Mouse (Mus musculus): ENCODE measurements at regions not wholly inside any gene's neighbourhood (a gene's known extent, or its start where the extent isn't known, plus 50 kb on each side); places are given as distances from the start of the nearest gene placed in this dataset.

- no peak for TF ChIP-seq CTCF (IDR thresholded peaks at IDR 0.05; ENCODE audit: low read depth)
- TF ChIP-seq EP300 (optimal IDR thresholded peaks at IDR 0.05), result no peak
- H3K4me2 ChIP-seq (replicated peaks; ENCODE audit: low read depth), result no peak overlapping the region
- H3K9ac ChIP-seq (ENCODE audit: low read length), result no peak overlapping the region
Observed at GRCm38 (mm10) chr4:94292150-94292549, 264.2 kb upstream of the Gm10306 start.

GRCm38 (mm10) chr4:94317298-94317697 is 239.0 kb upstream of the Gm10306 start:
- Histone ChIP-seq H3K9me3 (ENCODE audit: control insufficient read depth, low read length) (no peaks in the 10 kb centered on the region), H3K27ac (replicated peaks) (no peak overlapping the region), H3K36me3 (ENCODE audit: control insufficient read depth, insufficient read depth, low read length) (no peaks in the 10 kb centered on the region), H3K4me3 (ENCODE audit: low read depth, low read length) (no peak overlapping the region), H3K27me3 (ENCODE audit: control insufficient read depth, insufficient read depth, low read length) (no peaks in the 10 kb centered on the region), H3K4me1 (replicated peaks; ENCODE audit: control insufficient read depth, insufficient read depth) (no peaks in the 10 kb centered on the region), H3K9ac (ENCODE audit: low read length) (no peak overlapping the region), H3K4me2 (replicated peaks; ENCODE audit: low read depth) (no peak overlapping the region)
- TF ChIP-seq CTCF (IDR thresholded peaks at IDR 0.05; ENCODE audit: low read depth) (no peak), EP300 (optimal IDR thresholded peaks at IDR 0.05) (no peak)
- ATAC-seq (ENCODE audit: low FRiP score, low TSS enrichment), result no peak
- DNase-seq (ENCODE audit: low spot score), result no peak

More at GRCm38 (mm10) chr4:94292150-94292549, 264.2 kb upstream of the Gm10306 start:
- no peak overlapping the region for H3K4me3 ChIP-seq (ENCODE audit: low read depth, low read length)
- ATAC-seq (ENCODE audit: low FRiP score, low TSS enrichment) (no peak), DNase-seq (ENCODE audit: low spot score) (no peak)
- no peaks in the 10 kb centered on the region for H3K4me1 ChIP-seq (replicated peaks; ENCODE audit: control insufficient read depth, insufficient read depth)
- no peak overlapping the region for H3K27ac ChIP-seq (replicated peaks)
- H3K9me3 ChIP-seq (ENCODE audit: control insufficient read depth, low read length), result no peaks in the 10 kb centered on the region
- no peaks in the 10 kb centered on the region for H3K36me3 ChIP-seq (ENCODE audit: control insufficient read depth, insufficient read depth, low read length)
- no peaks in the 10 kb centered on the region for H3K27me3 ChIP-seq (ENCODE audit: control insufficient read depth, insufficient read depth, low read length)

GRCm38 (mm10) chr4:94326759-94327158 is 229.6 kb upstream of the Gm10306 start:
- Histone ChIP-seq H3K4me3 (ENCODE audit: low read depth, low read length) (no peak overlapping the region), H3K27me3 (ENCODE audit: control insufficient read depth, insufficient read depth, low read length) (no peaks in the 10 kb centered on the region), H3K4me1 (replicated peaks; ENCODE audit: control insufficient read depth, insufficient read depth) (no peaks in the 10 kb centered on the region), H3K4me2 (replicated peaks; ENCODE audit: low read depth) (no peak overlapping the region), H3K36me3 (ENCODE audit: control insufficient read depth, insufficient read depth, low read length) (no peaks in the 10 kb centered on the region), H3K9ac (ENCODE audit: low read length) (no peak overlapping the region), H3K27ac (replicated peaks) (no peak overlapping the region), H3K9me3 (ENCODE audit: control insufficient read depth, low read length) (no peaks in the 10 kb centered on the region)
- TF ChIP-seq EP300 (optimal IDR thresholded peaks at IDR 0.05) (no peak), CTCF (IDR thresholded peaks at IDR 0.05; ENCODE audit: low read depth) (no peak)
- DNase-seq (ENCODE audit: low spot score) (no peak), ATAC-seq (ENCODE audit: low FRiP score, low TSS enrichment) (no peak)
- 83% methylated on average over 2 of the region's 2 CpGs for WGBS

GRCm38 (mm10) chr4:94343331-94343730 is 213.0 kb upstream of the Gm10306 start:
- Histone ChIP-seq H3K36me3 (ENCODE audit: control insufficient read depth, insufficient read depth, low read length) (no peaks in the 10 kb centered on the region), H3K27me3 (ENCODE audit: control insufficient read depth, insufficient read depth, low read length) (no peaks in the 10 kb centered on the region), H3K27ac (replicated peaks) (no peak overlapping the region), H3K4me1 (replicated peaks; ENCODE audit: control insufficient read depth, insufficient read depth) (no peaks in the 10 kb centered on the region), H3K4me3 (ENCODE audit: low read depth, low read length) (no peak overlapping the region), H3K9me3 (ENCODE audit: control insufficient read depth, low read length) (no peaks in the 10 kb centered on the region), H3K4me2 (replicated peaks; ENCODE audit: low read depth) (no peak overlapping the region), H3K9ac (ENCODE audit: low read length) (no peak overlapping the region)
- no peak for DNase-seq (ENCODE audit: low spot score)
- ATAC-seq (ENCODE audit: low FRiP score, low TSS enrichment), result no peak
- TF ChIP-seq CTCF (IDR thresholded peaks at IDR 0.05; ENCODE audit: low read depth), result no peak
- no peak for TF ChIP-seq EP300 (optimal IDR thresholded peaks at IDR 0.05)

GRCm38 (mm10) chr4:94349273-94349672 is 207.1 kb upstream of the Gm10306 start:
- no peak overlapping the region for H3K4me3 ChIP-seq (ENCODE audit: low read depth, low read length)
- no peaks in the 10 kb centered on the region for H3K36me3 ChIP-seq (ENCODE audit: control insufficient read depth, insufficient read depth, low read length)
- no peaks in the 10 kb centered on the region for H3K27me3 ChIP-seq (ENCODE audit: control insufficient read depth, insufficient read depth, low read length)
- ATAC-seq (ENCODE audit: low FRiP score, low TSS enrichment) (no peak), DNase-seq (ENCODE audit: low spot score) (no peak)
- 60% methylated on average over 1 of the region's 1 CpGs for WGBS
- H3K9me3 ChIP-seq (ENCODE audit: control insufficient read depth, low read length), result no peaks in the 10 kb centered on the region
- H3K4me1 ChIP-seq (replicated peaks; ENCODE audit: control insufficient read depth, insufficient read depth), result no peaks in the 10 kb centered on the region
- TF ChIP-seq CTCF (IDR thresholded peaks at IDR 0.05; ENCODE audit: low read depth), result peak; percentile 42; the same call in 1 of the 2 replicates
- no peak for TF ChIP-seq EP300 (optimal IDR thresholded peaks at IDR 0.05)
- H3K9ac ChIP-seq (ENCODE audit: low read length), result no peak overlapping the region
- no peak overlapping the region for H3K27ac ChIP-seq (replicated peaks)
- no peak overlapping the region for H3K4me2 ChIP-seq (replicated peaks; ENCODE audit: low read depth)

- TF ChIP-seq EP300 (optimal IDR thresholded peaks at IDR 0.05) (no peak), CTCF (IDR thresholded peaks at IDR 0.05; ENCODE audit: low read depth) (no peak)
- H3K4me2 ChIP-seq (replicated peaks; ENCODE audit: low read depth), result no peak overlapping the region
- H3K9me3 ChIP-seq (ENCODE audit: control insufficient read depth, low read length), result no peaks in the 10 kb centered on the region
- no peak for DNase-seq (ENCODE audit: low spot score)
- H3K4me3 ChIP-seq (ENCODE audit: low read depth, low read length), result no peak overlapping the region
- no peak overlapping the region for H3K9ac ChIP-seq (ENCODE audit: low read length)
- H3K27me3 ChIP-seq (ENCODE audit: control insufficient read depth, insufficient read depth, low read length), result no peaks in the 10 kb centered on the region
- ATAC-seq (ENCODE audit: low FRiP score, low TSS enrichment), result no peak
- no peak overlapping the region for H3K27ac ChIP-seq (replicated peaks)
- H3K4me1 ChIP-seq (replicated peaks; ENCODE audit: control insufficient read depth, insufficient read depth), result no peaks in the 10 kb centered on the region
- no peaks in the 10 kb centered on the region for H3K36me3 ChIP-seq (ENCODE audit: control insufficient read depth, insufficient read depth, low read length)
- WGBS, result 78% methylated on average over 1 of the region's 1 CpGs
Observed at GRCm38 (mm10) chr4:94356982-94357381, 199.4 kb upstream of the Gm10306 start.

All from stomach, postnatal 0 days (tissue).